Mouse (Mus musculus): Measurements from ENCODE around the gene Gltp. TPM values are rescaled to one million over a fixed set of nuclear protein-coding genes. Genes with fewer than 3 reads are reported as not detected.

Gltp gene
- polyA plus RNA-seq, 1 experiment: 134 TPM

- Histone ChIP-seq H3K4me1 (ENCODE audit: control insufficient read depth, insufficient read depth, insufficient read length) (peaks cover 7% of the 10 kb centered on the region), H3K4me3 (ENCODE audit: extremely low read depth, insufficient read depth, insufficient read length) (no peak overlapping the region), H3K27me3 (ENCODE audit: control insufficient read depth, insufficient read depth, low read length) (no peaks in the 10 kb centered on the region), H3K36me3 (ENCODE audit: control insufficient read depth, insufficient read depth, low read length) (no peaks in the 10 kb centered on the region), H3K27ac (ENCODE audit: insufficient read depth, low read length) (no peak overlapping the region)
- 19% methylated on average over 3 of the region's 3 CpGs for WGBS
- TF ChIP-seq POLR2A (IDR thresholded peaks at IDR 0.05; ENCODE audit: low read depth, low read length) (no peak), CTCF (IDR thresholded peaks at IDR 0.05; ENCODE audit: extremely low read depth, insufficient read depth, insufficient read length, insufficient replicate concordance) (no peak)
- no peak for DNase-seq (ENCODE audit: low read depth in 1 of 2, low spot score in 2 of 2)
These were observed 39.3 kb downstream of the Gltp start for GRCm38 (mm10) chr5:114651449-114651848.

GRCm38 (mm10) chr5:114651002-114651401 lies 39.8 kb downstream of the Gltp start:
- WGBS: 28% methylated on average over 14 of the region's 14 CpGs
- H3K36me3 ChIP-seq (ENCODE audit: control insufficient read depth, insufficient read depth, low read length): no peaks in the 10 kb centered on the region
- no peak overlapping the region for H3K27ac ChIP-seq (ENCODE audit: insufficient read depth, low read length)
- peaks cover 7% of the 10 kb centered on the region for H3K4me1 ChIP-seq (ENCODE audit: control insufficient read depth, insufficient read depth, insufficient read length)
- H3K27me3 ChIP-seq (ENCODE audit: control insufficient read depth, insufficient read depth, low read length): no peaks in the 10 kb centered on the region
- TF ChIP-seq POLR2A (IDR thresholded peaks at IDR 0.05; ENCODE audit: low read depth, low read length) (no peak), CTCF (IDR thresholded peaks at IDR 0.05; ENCODE audit: extremely low read depth, insufficient read depth, insufficient read length, insufficient replicate concordance) (no peak)
- H3K4me3 ChIP-seq (ENCODE audit: extremely low read depth, insufficient read depth, insufficient read length): peak overlapping the region; percentile 6; the same call in 1 of the 2 replicates
- no peak for DNase-seq (ENCODE audit: low read depth in 1 of 2, low spot score in 2 of 2)

- DNase-seq (ENCODE audit: low read depth in 1 of 2, low spot score in 2 of 2): no peak
- H3K4me1 ChIP-seq (ENCODE audit: control insufficient read depth, insufficient read depth, insufficient read length): peaks cover 7% of the 10 kb centered on the region
- TF ChIP-seq POLR2A (IDR thresholded peaks at IDR 0.05; ENCODE audit: low read depth, low read length): no peak
- TF ChIP-seq CTCF (IDR thresholded peaks at IDR 0.05; ENCODE audit: extremely low read depth, insufficient read depth, insufficient read length, insufficient replicate concordance): no peak
- WGBS: 88% methylated on average over 11 of the region's 11 CpGs
- no peak overlapping the region for H3K4me3 ChIP-seq (ENCODE audit: extremely low read depth, insufficient read depth, insufficient read length)
- H3K27me3 ChIP-seq (ENCODE audit: control insufficient read depth, insufficient read depth, low read length): no peaks in the 10 kb centered on the region
- H3K36me3 ChIP-seq (ENCODE audit: control insufficient read depth, insufficient read depth, low read length): no peaks in the 10 kb centered on the region
- no peak overlapping the region for H3K27ac ChIP-seq (ENCODE audit: insufficient read depth, low read length)
These were observed 42.0 kb downstream of the Gltp start for GRCm38 (mm10) chr5:114648728-114649311.

- no peaks in the 10 kb centered on the region for H3K27me3 ChIP-seq (ENCODE audit: control insufficient read depth, insufficient read depth, low read length)
- no peak for DNase-seq (ENCODE audit: low read depth in 1 of 2, low spot score in 2 of 2)
- TF ChIP-seq POLR2A (IDR thresholded peaks at IDR 0.05; ENCODE audit: low read depth, low read length) (no peak), CTCF (IDR thresholded peaks at IDR 0.05; ENCODE audit: extremely low read depth, insufficient read depth, insufficient read length, insufficient replicate concordance) (no peak)
- H3K4me3 ChIP-seq (ENCODE audit: extremely low read depth, insufficient read depth, insufficient read length): peak overlapping the region; percentile 23; the same call in 1 of the 2 replicates
- 16% methylated on average over 27 of the region's 27 CpGs for WGBS
- H3K36me3 ChIP-seq (ENCODE audit: control insufficient read depth, insufficient read depth, low read length): no peaks in the 10 kb centered on the region
- H3K4me1 ChIP-seq (ENCODE audit: control insufficient read depth, insufficient read depth, insufficient read length): peaks cover 7% of the 10 kb centered on the region
- H3K27ac ChIP-seq (ENCODE audit: insufficient read depth, low read length): no peak overlapping the region
These were observed 43.4 kb downstream of the Gltp start for GRCm38 (mm10) chr5:114647211-114647974.

- peaks cover 1% of the 10 kb centered on the region for H3K4me1 ChIP-seq (ENCODE audit: control insufficient read depth, insufficient read depth, insufficient read length)
- no peak overlapping the region for H3K4me3 ChIP-seq (ENCODE audit: extremely low read depth, insufficient read depth, insufficient read length)
- no peaks in the 10 kb centered on the region for H3K27me3 ChIP-seq (ENCODE audit: control insufficient read depth, insufficient read depth, low read length)
- no peak for DNase-seq (ENCODE audit: low read depth in 1 of 2, low spot score in 2 of 2)
- H3K36me3 ChIP-seq (ENCODE audit: control insufficient read depth, insufficient read depth, low read length): no peaks in the 10 kb centered on the region
- no peak overlapping the region for H3K27ac ChIP-seq (ENCODE audit: insufficient read depth, low read length)
- WGBS: 91% methylated on average over 5 of the region's 5 CpGs
- TF ChIP-seq POLR2A (IDR thresholded peaks at IDR 0.05; ENCODE audit: low read depth, low read length): no peak
- TF ChIP-seq CTCF (IDR thresholded peaks at IDR 0.05; ENCODE audit: extremely low read depth, insufficient read depth, insufficient read length, insufficient replicate concordance): no peak
These were observed 44.9 kb downstream of the Gltp start for GRCm38 (mm10) chr5:114645916-114646315.

- no peaks in the 10 kb centered on the region for H3K27me3 ChIP-seq (ENCODE audit: control insufficient read depth, insufficient read depth, low read length)
- no peaks in the 10 kb centered on the region for H3K36me3 ChIP-seq (ENCODE audit: control insufficient read depth, insufficient read depth, low read length)
- WGBS: 36% methylated on average over 6 of the region's 6 CpGs
- TF ChIP-seq POLR2A (IDR thresholded peaks at IDR 0.05; ENCODE audit: low read depth, low read length): no peak
- no peak for TF ChIP-seq CTCF (IDR thresholded peaks at IDR 0.05; ENCODE audit: extremely low read depth, insufficient read depth, insufficient read length, insufficient replicate concordance)
- H3K4me3 ChIP-seq (ENCODE audit: extremely low read depth, insufficient read depth, insufficient read length): no peak overlapping the region
- no peaks in the 10 kb centered on the region for H3K4me1 ChIP-seq (ENCODE audit: control insufficient read depth, insufficient read depth, insufficient read length)
- no peak overlapping the region for H3K27ac ChIP-seq (ENCODE audit: insufficient read depth, low read length)
- DNase-seq (ENCODE audit: low read depth in 1 of 2, low spot score in 2 of 2): no peak
These were observed 45.9 kb downstream of the Gltp start for GRCm38 (mm10) chr5:114644918-114645317.

- peaks cover 3% of the 10 kb centered on the region; the same call in 1 of the 2 replicates for H3K4me1 ChIP-seq (ENCODE audit: control insufficient read depth, insufficient read depth, insufficient read length)
- DNase-seq (ENCODE audit: low read depth in 1 of 2, low spot score in 2 of 2): no peak
- H3K36me3 ChIP-seq (ENCODE audit: control insufficient read depth, insufficient read depth, low read length): no peaks in the 10 kb centered on the region
- H3K4me3 ChIP-seq (ENCODE audit: extremely low read depth, insufficient read depth, insufficient read length): no peak overlapping the region
- WGBS: 81% methylated on average over 10 of the region's 10 CpGs
- no peak overlapping the region for H3K27ac ChIP-seq (ENCODE audit: insufficient read depth, low read length)
- TF ChIP-seq CTCF (IDR thresholded peaks at IDR 0.05; ENCODE audit: extremely low read depth, insufficient read depth, insufficient read length, insufficient replicate concordance): no peak
- no peak for TF ChIP-seq POLR2A (IDR thresholded peaks at IDR 0.05; ENCODE audit: low read depth, low read length)
- H3K27me3 ChIP-seq (ENCODE audit: control insufficient read depth, insufficient read depth, low read length): no peaks in the 10 kb centered on the region
These were observed 50.0 kb downstream of the Gltp start for GRCm38 (mm10) chr5:114640809-114641208.

Data from spleen, adult 2 months (tissue).